In genomic region chr7:57411163-57411562, GRCm38 (mm10) we compare ENCODE assay signal across 28 mouse cellular contexts. TPM values are rescaled to one million over a fixed set of nuclear protein-coding genes. Genes with fewer than 3 reads are reported as not detected.
DNase-seq lines count a peak whose midpoint lies in the region; ATAC-seq lines count a peak whose summit lies in the region.
"Had no signal": no experiment of that assay in that cellular context is flagged by ENCODE, and none has a peak within 500 bp of the region (broad histone marks: within the 10 kb centered on the region; RNA-seq: fewer than 3 reads in every experiment).

No protein-coding gene starts in this region.

- no peaks in the 10 kb centered on the region for H3K27me3 ChIP-seq in heart, embryonic 11.5 days (ENCODE audit: control insufficient read depth, insufficient read depth, low read length)
- H3K27me3 ChIP-seq: CH12.LX; embryonic facial prominence, embryonic 13.5 days; embryonic facial prominence, embryonic 15.5 days; forebrain, embryonic 12.5 days had no signal

- 78% methylated on average over 4 of the region's 4 CpGs for WGBS in heart, embryonic 11.5 days (ENCODE audit: insufficient replicate concordance)

- ATAC-seq in heart, embryonic 11.5 days (replicated peaks; ENCODE audit: insufficient number of reproducible peaks, low FRiP score, low TSS enrichment) = no peak
- ATAC-seq: CD4-positive, CD25-positive, alpha-beta regulatory T cell, adult 4 months; forebrain, embryonic 14.5 days; forebrain, embryonic 16.5 days had no signal

- H3K36me3 ChIP-seq in heart, embryonic 11.5 days (ENCODE audit: control insufficient read depth, insufficient read depth, low read length) = no peaks in the 10 kb centered on the region
- H3K36me3 ChIP-seq: embryonic facial prominence, embryonic 13.5 days; embryonic facial prominence, embryonic 15.5 days; forebrain, embryonic 10.5 days; forebrain, embryonic 12.5 days; G1E had no signal

- DNase-seq in cerebellum, postnatal 10 days = peak; percentile 33 to 54
- DNase-seq in cerebellum, postnatal 4 days (ENCODE audit: low spot score in 2 of 2) = no peak
- DNase-seq in heart, adult 11 months = peak; percentile 14
- peak; percentile 8 for DNase-seq in left cerebral cortex, postnatal 4 days
- DNase-seq in left cerebral cortex, adult 18-20 months (ENCODE audit: low spot score in 2 of 2) = no peak
- peak; percentile 18 for DNase-seq in retina, postnatal 1 day
- no peak for DNase-seq in retina, embryonic 14.5 days (ENCODE audit: low spot score)
- DNase-seq: adrenal gland, adult 2 months; adrenal gland, postnatal 10 days; adrenal gland, postnatal 25 days; B cell, adult 2 months; cerebellum, adult 11 months; cerebellum, adult 18-20 months; cerebellum, adult 8-10 months; cerebellum, adult 9-11 months; embryo, embryonic 11 days had no signal

- H3K4me3 ChIP-seq in heart, embryonic 11.5 days (ENCODE audit: low read depth, low read length) = no peak overlapping the region
- H3K4me3 ChIP-seq: embryonic facial prominence, embryonic 13.5 days; embryonic facial prominence, embryonic 15.5 days; erythroblast, embryonic 14.5 days; forebrain, embryonic 10.5 days; forebrain, embryonic 12.5 days had no signal

- no peaks in the 10 kb centered on the region for H3K9me3 ChIP-seq in heart, embryonic 11.5 days (replicated peaks; ENCODE audit: control insufficient read depth, low read length)
- H3K9me3 ChIP-seq: embryonic facial prominence, embryonic 13.5 days; embryonic facial prominence, embryonic 15.5 days; forebrain, embryonic 10.5 days; forebrain, embryonic 12.5 days had no signal

- H3K27ac ChIP-seq in heart, embryonic 11.5 days (ENCODE audit: low read depth, low read length) = no peak overlapping the region
- H3K27ac ChIP-seq: embryonic facial prominence, embryonic 13.5 days; embryonic facial prominence, embryonic 15.5 days; forebrain, embryonic 10.5 days; forebrain, embryonic 12.5 days had no signal

- intact Hi-C loops in left cerebral cortex, postnatal 4 days (cut with DNase I) = no loop called here

- no peak overlapping the region for H3K4me2 ChIP-seq in heart, embryonic 11.5 days
- H3K4me2 ChIP-seq: embryonic facial prominence, embryonic 13.5 days; embryonic facial prominence, embryonic 15.5 days; forebrain, embryonic 12.5 days had no signal

- H3K9ac ChIP-seq in heart, embryonic 11.5 days (ENCODE audit: low read depth, low read length) = no peak overlapping the region
- H3K9ac ChIP-seq: embryonic facial prominence, embryonic 13.5 days; embryonic facial prominence, embryonic 15.5 days; forebrain, embryonic 12.5 days had no signal

- H3K4me1 ChIP-seq in heart, embryonic 11.5 days (ENCODE audit: control insufficient read depth, insufficient read depth, low read length) = no peaks in the 10 kb centered on the region
- H3K4me1 ChIP-seq: embryonic facial prominence, embryonic 13.5 days; embryonic facial prominence, embryonic 15.5 days; forebrain, embryonic 10.5 days; forebrain, embryonic 12.5 days had no signal

RNA-seq across cellular contexts. Expression of gene Gabrb3, which starts 8.3 kb away (rescaled TPM):
- polyA plus RNA-seq in heart, embryonic 11.5 days (2014; fragmentation: Nextera tagmentation; extraction: Ambion mirVana) = 1.8 and 3.5 TPM in 2 replicates
- 100 to 1,000 TPM; 195 to 225 TPM for total RNA-seq in left cerebral cortex, postnatal 4 days (2021)
- total RNA-seq in left cerebral cortex, adult 18-20 months (2021) = 100 to 1,000 TPM; 191 to 203 TPM
- total RNA-seq: CH12.LX; common myeloid progenitor, adult 5-6 weeks had no signal
- polyA plus RNA-seq: CD4-positive, CD25-positive, alpha-beta regulatory T cell, adult 4 months; erythroblast, embryonic 14.5 days; G1E had no signal

RNA-seq across cellular contexts. Expression of gene Gabrg3, which starts 24.2 kb away (rescaled TPM):
- 0.34 and 0.59 TPM in 2 replicates for polyA plus RNA-seq in heart, embryonic 11.5 days (2014; fragmentation: Nextera tagmentation; extraction: Ambion mirVana)
- total RNA-seq in left cerebral cortex, postnatal 4 days (2021) = 10 to 100 TPM; 21.4 to 22.0 TPM
- total RNA-seq in left cerebral cortex, adult 18-20 months (2021) = 10 to 100 TPM; 16.0 to 17.4 TPM
- total RNA-seq: CH12.LX; common myeloid progenitor, adult 5-6 weeks had no signal
- polyA plus RNA-seq: CD4-positive, CD25-positive, alpha-beta regulatory T cell, adult 4 months; erythroblast, embryonic 14.5 days; G1E had no signal

Comparison
In these comparisons a context has a peak if more than half of its experiments do, and no peak if none do; other contexts are left out.
1. DNase-seq: peak in cerebellum, postnatal 10 days (2 of 2), heart, adult 11 months (single experiment), left cerebral cortex, postnatal 4 days (single experiment) and retina, postnatal 1 day (single experiment); none in cerebellum, postnatal 4 days (0 of 2), left cerebral cortex, adult 18-20 months (0 of 2) and retina, embryonic 14.5 days (single experiment).